Mouse (Mus musculus) heart, embryonic 11.5 days (tissue): ENCODE data around the gene Os9. TPM values are rescaled to one million over a fixed set of nuclear protein-coding genes. Genes with fewer than 3 reads are reported as not detected.
"Not testable (repeated sequence)": the region's sequence is repeated elsewhere in the genome, so short reads cannot be mapped to it uniquely, and the experiment has no call there.

Experiments used
- ATAC-seq: fragments of 200-750 bp; cut with Nextera tagmentation; replicated peaks from 2 replicates; pipeline ENCODE4 v1.8.0; 2017; ENCODE audit warnings: moderate library complexity; ENCODE audit not compliant: insufficient number of reproducible peaks, low FRiP score, low TSS enrichment
- H3K27ac ChIP-seq: fragments of 300-500 bp; sonication (generic); 2 replicates; pipeline ENCODE4 v1.5.1; 2014; ENCODE audit warnings: mild to moderate bottlenecking, low read depth, low read length
- H3K27me3 ChIP-seq: fragments of 300-500 bp; sonication (generic); 2 replicates; pipeline ENCODE4 v1.6.1; 2014; ENCODE audit warnings: mild to moderate bottlenecking, low read length, mixed read lengths; ENCODE audit not compliant: control insufficient read depth, insufficient read depth
- H3K36me3 ChIP-seq: fragments of 300-500 bp; sonication (generic); 2 replicates; pipeline ENCODE4 v1.6.1; 2014; ENCODE audit warnings: mild to moderate bottlenecking, low read length, moderate library complexity, mixed read lengths; ENCODE audit not compliant: control insufficient read depth, insufficient read depth
- H3K4me1 ChIP-seq: fragments of 300-500 bp; sonication (generic); 2 replicates; pipeline ENCODE4 v1.6.1; 2014; ENCODE audit warnings: low read length; ENCODE audit not compliant: control insufficient read depth, insufficient read depth
- H3K4me2 ChIP-seq: fragments of 300-500 bp; sonication (generic); 2 replicates; pipeline ENCODE4 v1.6.1; 2014; ENCODE audit warnings: mild to moderate bottlenecking, moderate library complexity
- H3K4me3 ChIP-seq: fragments of 300-500 bp; sonication (generic); 2 replicates; pipeline ENCODE4 v1.5.1; 2014; ENCODE audit warnings: low read depth, low read length
- H3K9ac ChIP-seq: fragments of 300-500 bp; sonication (generic); 2 replicates; pipeline ENCODE4 v1.6.1; 2014; ENCODE audit warnings: mild to moderate bottlenecking, low read depth, low read length, moderate library complexity
- H3K9me3 ChIP-seq: fragments of 300-500 bp; sonication (generic); replicated peaks from 2 replicates; pipeline ENCODE4 v1.6.1; 2016; ENCODE audit warnings: low read length; ENCODE audit not compliant: control insufficient read depth
- WGBS: fragments of 180-500 bp; shearing (Covaris S2); extraction: QIAGEN DNeasy Blood & Tissue Kit; methylation state at CpG from one replicate; pipeline ENCODE4 v1.1.7; 2014; ENCODE audit not compliant: insufficient replicate concordance; 5-methylcytosine and 5-hydroxymethylcytosine counted together
- polyA plus RNA-seq: library from polyadenylated mRNA; unstranded; fragments of >200 nt; fragmentation: Nextera tagmentation; extraction: Ambion mirVana; gene quantifications from 2 replicates; pipeline ENCODE4 v1.2.1, GENCODE M21; 2014

Gene Os9
- polyA plus RNA-seq, 1 experiment from 2014 or later = 21.3 TPM

- no peak overlapping the region for H3K27ac ChIP-seq
- H3K36me3 ChIP-seq = no peaks in the 10 kb centered on the region
- no peak overlapping the region for H3K4me3 ChIP-seq
- no peaks in the 10 kb centered on the region for H3K4me1 ChIP-seq
- no peak overlapping the region for H3K4me2 ChIP-seq
- H3K9me3 ChIP-seq = no peaks in the 10 kb centered on the region
- WGBS = 93% methylated on average over 7 of the region's 7 CpGs
- H3K9ac ChIP-seq = no peak overlapping the region
- no peaks in the 10 kb centered on the region for H3K27me3 ChIP-seq
- no peak for ATAC-seq
Measured at GRCm38 (mm10) chr10:127153323-127153722, 32.4 kb upstream of the Os9 start.

DNA sequence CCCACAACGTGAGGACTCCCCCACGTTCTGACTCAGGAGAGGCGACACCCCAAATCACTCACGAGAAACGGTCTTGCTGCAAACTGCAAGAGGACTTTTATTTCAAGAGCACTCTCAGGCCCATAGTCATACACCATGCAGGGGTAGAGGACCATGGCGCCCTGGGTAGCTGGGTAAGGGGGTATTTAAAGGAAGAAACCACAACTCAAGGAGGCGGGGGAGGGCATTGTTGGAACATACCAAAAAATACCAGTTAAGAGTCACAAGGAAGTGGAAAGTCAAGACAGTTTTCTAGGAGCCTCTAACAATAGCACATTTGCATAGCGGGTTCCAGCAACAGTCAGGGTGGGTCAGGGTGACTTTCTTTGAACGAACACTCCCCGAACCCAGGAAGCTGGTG is 31.6 kb upstream of the Os9 start:
- H3K4me1 ChIP-seq, H3K36me3 ChIP-seq, ATAC-seq, H3K27me3 ChIP-seq, H3K4me2 ChIP-seq, H3K9ac ChIP-seq, H3K9me3 ChIP-seq, H3K27ac ChIP-seq, H3K4me3 ChIP-seq: not testable (repeated sequence)
- WGBS = 81% methylated on average over 10 of the region's 10 CpGs

DNA sequence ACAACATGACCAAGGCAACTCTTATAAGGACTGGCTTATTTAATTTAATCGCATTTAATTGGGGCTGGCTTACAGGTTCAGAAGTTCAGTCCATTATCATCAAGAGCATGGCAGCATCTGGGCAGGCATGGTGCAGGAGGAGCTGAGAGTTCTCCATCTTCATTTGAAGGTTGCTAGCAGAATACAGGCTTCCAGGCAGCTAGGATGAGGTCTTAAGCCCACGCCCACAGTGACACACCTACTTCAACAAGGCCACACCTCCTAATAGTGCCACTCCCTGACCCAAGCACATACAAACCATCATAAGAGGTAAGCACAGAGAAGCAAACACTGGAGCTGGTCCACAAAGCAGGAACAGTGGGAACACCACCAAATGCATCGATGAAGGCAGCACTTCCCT is 30.3 kb upstream of the Os9 start:
- 76% methylated on average over 3 of the region's 3 CpGs for WGBS
- ATAC-seq = not testable (repeated sequence)

DNA sequence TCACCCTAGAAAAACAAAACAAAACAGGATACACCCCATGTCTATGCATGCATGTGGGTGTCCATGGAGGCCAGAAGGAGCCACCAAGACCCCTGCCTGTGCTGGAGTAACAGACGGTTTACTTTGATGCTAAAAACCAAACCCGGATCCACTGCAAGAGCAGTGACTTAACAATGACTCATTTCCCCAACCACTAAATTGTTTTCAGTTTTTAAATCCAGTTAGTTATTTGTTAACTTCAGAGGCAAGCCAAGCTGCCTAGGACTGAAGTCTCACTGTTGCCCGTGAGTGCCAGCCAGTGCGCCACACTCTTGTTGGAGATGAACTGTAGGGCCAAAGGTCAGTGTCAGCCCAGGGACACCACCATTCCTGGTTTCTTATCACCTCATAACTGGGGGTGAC is 29.5 kb upstream of the Os9 start:
- Histone ChIP-seq H3K36me3 (no peaks in the 10 kb centered on the region), H3K27me3 (no peaks in the 10 kb centered on the region), H3K4me1 (no peaks in the 10 kb centered on the region), H3K4me2 (no peak overlapping the region), H3K9me3 (no peaks in the 10 kb centered on the region), H3K27ac (no peak overlapping the region), H3K9ac (no peak overlapping the region), H3K4me3 (no peak overlapping the region)
- 78% methylated on average over 4 of the region's 4 CpGs for WGBS
- no peak for ATAC-seq

More for the DNA sequence above, 30.3 kb upstream of the Os9 start:
- not testable (repeated sequence) for H3K4me1 ChIP-seq, H3K9ac ChIP-seq, H3K4me3 ChIP-seq, H3K27ac ChIP-seq, H3K36me3 ChIP-seq, H3K27me3 ChIP-seq, H3K4me2 ChIP-seq, H3K9me3 ChIP-seq

DNA sequence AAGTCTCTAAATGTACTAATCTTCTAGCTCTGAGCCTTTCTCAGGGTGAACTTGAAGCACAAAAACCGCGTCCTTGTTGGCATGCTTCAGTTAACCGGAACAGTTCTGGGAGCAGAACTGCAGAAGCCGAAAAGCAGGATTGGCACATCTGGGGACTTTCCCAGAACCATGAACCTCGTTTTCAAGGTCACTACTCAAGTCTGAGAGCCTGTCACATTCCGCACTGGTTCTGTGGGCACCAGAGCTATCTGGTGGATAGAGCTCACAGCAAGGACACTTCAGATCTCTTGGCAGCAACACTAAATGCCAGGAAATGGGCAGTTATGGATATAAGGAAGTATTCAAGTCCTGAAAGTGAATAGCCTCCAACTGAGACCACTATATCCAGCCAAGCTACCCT is 26.2 kb upstream of the Os9 start:
- H3K27me3 ChIP-seq = no peaks in the 10 kb centered on the region
- H3K4me3 ChIP-seq = no peak overlapping the region
- H3K36me3 ChIP-seq = no peaks in the 10 kb centered on the region
- no peak for ATAC-seq
- no peaks in the 10 kb centered on the region for H3K9me3 ChIP-seq
- no peak overlapping the region for H3K27ac ChIP-seq
- H3K4me1 ChIP-seq = no peaks in the 10 kb centered on the region
- no peak overlapping the region for H3K4me2 ChIP-seq
- 75% methylated on average over 6 of the region's 6 CpGs for WGBS
- no peak overlapping the region for H3K9ac ChIP-seq

- H3K4me1 ChIP-seq = no peaks in the 10 kb centered on the region
- no peak overlapping the region for H3K4me2 ChIP-seq
- no peaks in the 10 kb centered on the region for H3K9me3 ChIP-seq
- H3K36me3 ChIP-seq = no peaks in the 10 kb centered on the region
- 82% methylated on average over 5 of the region's 5 CpGs for WGBS
- H3K27me3 ChIP-seq = no peaks in the 10 kb centered on the region
- H3K4me3 ChIP-seq = no peak overlapping the region
- H3K9ac ChIP-seq = no peak overlapping the region
- ATAC-seq = no peak
- H3K27ac ChIP-seq = no peak overlapping the region
Measured at GRCm38 (mm10) chr10:127145303-127145702, 24.4 kb upstream of the Os9 start.

GRCm38 (mm10) chr10:127144536-127144935 is 23.6 kb upstream of the Os9 start:
- H3K4me1 ChIP-seq = no peaks in the 10 kb centered on the region
- H3K27me3 ChIP-seq = no peaks in the 10 kb centered on the region
- WGBS = 83% methylated on average over 7 of the region's 7 CpGs
- H3K27ac ChIP-seq = no peak overlapping the region
- no peak for ATAC-seq
- no peak overlapping the region for H3K4me3 ChIP-seq
- H3K36me3 ChIP-seq = no peaks in the 10 kb centered on the region
- H3K4me2 ChIP-seq = no peak overlapping the region
- H3K9ac ChIP-seq = no peak overlapping the region
- no peaks in the 10 kb centered on the region for H3K9me3 ChIP-seq

- no peaks in the 10 kb centered on the region for H3K9me3 ChIP-seq
- ATAC-seq = no peak
- H3K36me3 ChIP-seq = no peaks in the 10 kb centered on the region
- no peaks in the 10 kb centered on the region for H3K4me1 ChIP-seq
- H3K27me3 ChIP-seq = no peaks in the 10 kb centered on the region
- H3K4me2 ChIP-seq = no peak overlapping the region
- no peak overlapping the region for H3K9ac ChIP-seq
- H3K4me3 ChIP-seq = no peak overlapping the region
- H3K27ac ChIP-seq = no peak overlapping the region
- 75% methylated on average over 8 of the region's 8 CpGs for WGBS
Measured at GRCm38 (mm10) chr10:127143228-127143627, 22.3 kb upstream of the Os9 start.

- ATAC-seq = no peak
- no peak overlapping the region for H3K27ac ChIP-seq
- H3K9me3 ChIP-seq = no peaks in the 10 kb centered on the region
- 70% methylated on average over 8 of the region's 8 CpGs for WGBS
- H3K9ac ChIP-seq = no peak overlapping the region
- no peaks in the 10 kb centered on the region for H3K4me1 ChIP-seq
- H3K27me3 ChIP-seq = no peaks in the 10 kb centered on the region
- no peaks in the 10 kb centered on the region for H3K36me3 ChIP-seq
- no peak overlapping the region for H3K4me2 ChIP-seq
- no peak overlapping the region for H3K4me3 ChIP-seq
Measured at GRCm38 (mm10) chr10:127141500-127141899, 20.6 kb upstream of the Os9 start.
